Mouse (Mus musculus): Measurements from ENCODE around the gene Med27.

DNA sequence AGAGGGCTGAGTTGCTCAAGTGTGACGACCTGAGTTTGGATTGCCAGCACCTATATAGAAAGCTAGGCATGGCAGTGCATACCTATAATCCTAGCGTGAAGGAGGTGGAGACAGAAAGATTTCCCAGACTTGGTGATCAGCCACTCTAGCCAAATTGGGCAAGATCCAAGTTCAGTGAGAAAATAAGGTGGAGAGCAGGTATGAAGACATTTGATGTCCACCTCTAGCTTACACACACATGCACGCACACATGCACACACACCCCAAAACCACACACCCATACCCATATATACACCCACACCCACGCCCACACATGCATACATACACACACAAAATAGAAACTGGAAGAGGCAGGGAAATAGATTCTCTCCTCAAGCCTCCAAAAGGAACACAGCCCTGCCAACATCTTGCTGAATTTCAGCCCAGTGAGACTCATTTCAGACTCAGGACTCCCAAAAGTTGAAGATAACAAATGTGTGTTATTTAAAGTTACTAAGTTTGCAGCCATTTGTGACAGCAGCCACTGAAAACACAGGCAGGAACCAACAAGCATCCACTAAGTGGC lies 28.6 kb upstream of the Med27 start:
- TF ChIP-seq CTCF (IDR thresholded peaks at IDR 0.05; ENCODE audit: borderline replicate concordance, control insufficient read depth, extremely low read depth, insufficient read depth, low read length, poor library complexity): no peak
- no peak for TF ChIP-seq POLR2A (IDR thresholded peaks at IDR 0.05; ENCODE audit: control insufficient read depth, extremely low read depth, insufficient read depth, low read length, poor library complexity)
